Mouse (Mus musculus) embryo, embryonic 9.5 days (tissue): ENCODE measurements around the gene Olfr668.
"Not testable (repeated sequence)": the region's sequence is repeated elsewhere in the genome, so short reads cannot be mapped to it uniquely, and the experiment has no call there.

Experiments
- DNase-seq: peaks from one replicate; pipeline ENCODE4 v3.0.0-alpha.2; 2017; ENCODE audit errors: extremely low spot score

The Olfr668 gene

DNA sequence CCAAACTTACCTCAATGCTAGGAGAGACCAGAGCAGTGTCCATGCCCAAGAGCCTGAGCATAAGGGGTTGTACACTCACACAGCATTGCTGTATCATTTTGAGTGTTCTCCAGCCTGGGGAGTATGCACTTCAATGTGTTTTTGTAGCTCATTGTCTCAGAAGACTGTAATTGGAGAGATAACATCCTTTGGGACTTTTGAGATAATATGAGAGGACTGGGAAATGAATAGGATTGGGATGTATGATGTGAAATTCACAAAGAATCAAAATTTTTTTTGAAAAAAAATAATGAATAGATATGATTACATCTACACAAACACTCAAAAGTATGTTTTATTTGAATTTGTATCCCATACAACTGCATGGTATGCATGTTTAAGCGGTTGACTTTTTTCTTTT lies at the start of gene Olfr668:
Gene Olfr668 (minus strand): TSS at position 101 of the 400 bp plus-strand sequence.
- no peak for DNase-seq

DNA sequence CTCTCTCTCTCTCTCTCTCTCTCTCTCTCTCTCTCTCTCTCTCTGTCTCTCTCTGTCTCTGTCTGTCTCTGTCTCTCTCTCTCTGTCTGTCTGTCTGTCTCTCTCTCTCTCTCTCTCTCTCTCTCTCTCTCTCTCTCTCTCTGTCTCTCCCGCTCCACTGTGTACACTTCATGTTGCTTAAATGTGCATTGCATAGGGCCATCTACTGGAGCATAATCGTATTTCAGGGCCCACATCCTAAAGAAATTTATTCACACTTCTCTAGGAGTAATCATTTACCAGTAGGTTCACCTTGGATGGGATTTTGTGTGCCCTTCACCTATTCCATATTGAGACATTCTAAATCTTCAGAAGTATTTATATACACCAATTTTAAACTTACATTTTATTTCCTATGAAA lies 44.6 kb upstream of the Olfr668 start:
- not testable (repeated sequence) for DNase-seq

DNA sequence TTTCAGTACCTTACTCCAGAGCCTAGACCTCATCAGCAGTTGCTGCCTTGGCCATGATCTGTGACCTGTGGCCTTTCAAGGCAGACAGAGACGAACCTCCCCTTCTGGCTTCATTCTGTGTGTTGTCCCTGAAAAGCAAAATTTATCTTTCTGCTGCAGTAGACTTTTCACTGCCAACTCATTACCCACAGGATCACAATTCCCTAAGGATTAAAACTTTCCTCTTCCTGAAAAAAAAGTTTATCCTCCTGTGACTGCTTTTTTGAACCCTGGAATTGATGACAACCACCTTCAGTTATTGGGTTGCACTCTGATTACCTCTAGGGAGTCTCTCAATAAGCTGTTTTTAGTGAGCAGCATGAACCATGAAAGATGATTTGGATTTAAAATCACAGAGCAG lies 34.7 kb upstream of the Olfr668 start, which contains the start of gene Olfr670:
Gene Olfr670 (minus strand): TSS at position 101 of the 400 bp plus-strand sequence.
- DNase-seq, result no peak

DNA sequence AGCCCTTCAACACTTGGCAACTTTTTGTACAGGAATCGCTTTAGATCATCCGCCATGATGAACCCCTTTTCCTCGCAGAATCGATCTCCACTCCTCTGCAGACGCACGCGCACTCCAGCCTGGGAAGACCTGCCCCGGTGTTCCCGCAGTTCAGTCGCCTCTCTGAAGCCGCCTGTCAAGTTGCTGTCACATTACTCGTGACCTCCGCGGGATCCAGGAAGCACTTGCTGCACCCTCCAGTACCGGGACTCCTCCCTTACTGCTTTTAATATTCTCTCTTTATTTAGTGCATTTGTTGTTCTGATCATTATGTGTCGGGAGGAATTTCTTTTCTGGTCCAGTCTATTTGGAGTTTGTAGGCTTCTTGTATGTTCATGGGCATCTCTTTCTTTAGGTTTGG lies 22.4 kb upstream of the Olfr668 start:
- not testable (repeated sequence) for DNase-seq

DNA sequence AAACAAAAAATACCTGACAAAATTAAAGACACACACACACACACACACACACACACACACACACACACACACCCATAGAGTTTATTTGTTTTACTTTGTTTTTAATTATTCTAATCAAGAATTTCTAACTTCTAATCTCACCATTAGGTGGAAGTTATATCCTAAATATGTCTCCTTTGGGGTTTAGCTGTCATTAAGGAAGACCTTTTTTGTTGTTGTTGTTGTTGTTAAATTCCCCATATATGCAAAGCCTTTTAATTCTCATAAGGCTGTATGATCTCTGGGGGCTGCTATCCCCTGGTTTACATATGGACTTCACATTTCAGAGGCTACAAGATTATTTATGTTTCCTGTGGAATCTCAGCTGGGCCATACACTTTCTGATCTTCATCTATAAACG lies 6.1 kb upstream of the Olfr668 start, which contains the start of gene Olfr669:
Gene Olfr669 (plus strand): TSS at position 301 of the 400 bp plus-strand sequence.
- DNase-seq, result no peak

DNA sequence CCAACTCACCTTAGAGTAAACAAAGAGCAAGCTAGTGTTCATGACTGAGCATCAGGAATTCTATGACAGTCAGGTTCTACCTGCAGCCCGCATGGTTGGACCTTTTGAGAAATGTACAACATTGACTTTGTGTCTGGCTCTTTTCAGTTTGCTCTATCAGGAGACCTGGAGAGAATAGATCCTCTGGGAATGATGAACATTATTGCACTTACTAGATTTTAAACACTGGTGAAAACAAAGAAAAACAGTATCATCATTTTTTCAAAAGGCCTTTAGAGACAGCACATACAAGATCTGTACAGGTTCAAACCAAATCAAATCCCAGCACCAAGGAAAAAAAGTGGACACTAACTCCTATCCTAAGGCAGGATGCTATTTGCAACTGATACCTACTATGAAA lies 6.5 kb downstream of the Olfr668 start, which contains the start of gene Olfr667:
Gene Olfr667 (minus strand): TSS at position 101 of the 400 bp plus-strand sequence.
- no peak for DNase-seq

DNA sequence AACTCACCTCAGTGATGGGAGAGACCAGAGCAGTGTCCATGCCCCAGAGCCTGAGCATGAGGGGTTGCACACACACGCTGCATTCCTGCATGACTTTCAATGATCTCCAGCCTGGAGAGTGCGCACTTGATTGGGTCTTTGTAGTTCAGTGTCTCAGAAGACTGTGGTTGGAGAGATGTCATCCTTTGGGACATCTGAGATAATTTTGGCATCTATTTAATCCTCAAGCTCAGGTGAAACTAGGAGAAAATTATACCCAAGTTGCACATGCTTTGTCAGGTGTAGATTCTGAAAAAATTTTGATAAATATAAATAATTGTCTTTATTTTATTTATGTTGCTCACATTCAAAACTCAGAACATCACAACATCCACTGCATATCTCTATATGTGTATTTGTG lies 32.0 kb downstream of the Olfr668 start, which contains the start of gene Olfr666:
Gene Olfr666 (minus strand): TSS at position 101 of the 400 bp plus-strand sequence.
- DNase-seq, result no peak

DNA sequence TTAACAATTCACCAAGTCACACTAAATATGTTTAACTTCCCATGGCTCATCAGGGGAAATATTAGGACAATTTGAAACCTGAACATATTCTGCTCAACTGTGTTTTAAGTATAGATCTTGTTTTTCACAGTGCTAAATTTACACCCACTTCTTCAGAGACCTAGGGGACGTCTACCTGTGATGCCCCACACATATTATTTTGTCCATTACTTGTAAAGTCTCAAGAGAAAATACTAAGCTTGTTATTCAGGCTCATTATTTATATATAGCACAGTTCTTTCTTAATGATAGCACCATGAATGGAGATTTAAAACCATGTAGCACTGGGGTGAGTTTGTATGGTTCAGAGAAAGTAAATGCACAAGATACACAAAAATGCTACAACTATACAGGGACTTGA lies 50.1 kb downstream of the Olfr668 start, which contains the start of gene Olfr665:
Gene Olfr665 (plus strand): TSS at position 301 of the 400 bp plus-strand sequence.
- DNase-seq, result no peak
